Mouse (Mus musculus) neural tube, postnatal 0 days (tissue): ENCODE measurements around the gene Mdc1. TPM values are rescaled to one million over a fixed set of nuclear protein-coding genes. Genes with fewer than 3 reads are reported as not detected.

Experiments
- microRNA-seq: library from miRNA; unstranded; fragments of <30 nt; microRNA quantifications from one replicate; pipeline ENCODE4, GENCODE M21; 2016
- polyA plus RNA-seq: library from polyadenylated mRNA; unstranded; fragments of >200 nt; fragmentation: Nextera tagmentation; extraction: Ambion mirVana; gene quantifications from 2 replicates; pipeline ENCODE4 v1.2.1, GENCODE M21; 2015

Gene Mdc1
- polyA plus RNA-seq: 3.8 and 4.1 TPM in 2 replicates

DNA sequence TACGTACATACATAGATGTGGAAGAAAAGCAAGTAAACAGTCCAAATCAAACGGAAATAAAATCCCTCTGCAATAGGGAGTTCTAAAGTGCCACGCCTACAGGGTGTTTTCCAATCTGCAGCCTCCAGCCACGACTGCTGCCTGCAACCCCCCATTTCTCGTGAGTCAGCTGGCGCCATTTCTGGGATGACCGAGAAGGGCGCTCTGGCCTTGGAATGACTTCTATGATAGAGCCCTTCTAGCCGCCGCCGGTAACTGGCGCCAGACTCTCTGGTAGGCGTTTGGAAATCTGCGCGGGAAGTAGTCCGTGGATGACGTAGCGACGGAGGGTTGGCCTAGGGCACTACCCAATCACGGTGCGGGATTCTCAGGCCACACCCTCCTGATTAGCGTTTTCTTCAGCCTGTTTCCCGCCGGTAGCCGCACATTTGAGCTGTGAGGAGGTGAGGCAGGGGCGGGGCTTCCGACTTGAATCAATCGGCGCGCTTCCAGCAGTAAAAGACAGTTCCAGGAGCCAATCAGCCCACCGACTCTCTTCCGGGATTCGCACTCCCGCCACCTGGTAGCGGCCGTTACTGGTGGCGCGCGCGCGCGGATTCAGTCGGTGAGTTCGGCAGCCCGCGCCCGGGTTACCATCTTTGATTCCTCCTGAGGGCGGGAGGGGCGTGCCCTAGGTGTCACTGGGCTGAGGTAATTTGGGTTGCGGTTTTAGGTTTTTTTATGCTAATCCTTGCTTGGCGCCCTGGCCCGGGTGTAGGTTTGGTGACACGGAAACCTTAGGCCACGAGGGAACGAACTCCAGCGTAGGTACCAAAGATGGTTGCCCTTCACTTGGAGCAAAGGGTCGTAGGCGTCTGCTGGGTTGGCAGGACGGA is at the start of gene Mdc1:
Gene Mdc1, plus strand, starts transcription at position 440 of the 875 bp plus-strand sequence.

DNA sequence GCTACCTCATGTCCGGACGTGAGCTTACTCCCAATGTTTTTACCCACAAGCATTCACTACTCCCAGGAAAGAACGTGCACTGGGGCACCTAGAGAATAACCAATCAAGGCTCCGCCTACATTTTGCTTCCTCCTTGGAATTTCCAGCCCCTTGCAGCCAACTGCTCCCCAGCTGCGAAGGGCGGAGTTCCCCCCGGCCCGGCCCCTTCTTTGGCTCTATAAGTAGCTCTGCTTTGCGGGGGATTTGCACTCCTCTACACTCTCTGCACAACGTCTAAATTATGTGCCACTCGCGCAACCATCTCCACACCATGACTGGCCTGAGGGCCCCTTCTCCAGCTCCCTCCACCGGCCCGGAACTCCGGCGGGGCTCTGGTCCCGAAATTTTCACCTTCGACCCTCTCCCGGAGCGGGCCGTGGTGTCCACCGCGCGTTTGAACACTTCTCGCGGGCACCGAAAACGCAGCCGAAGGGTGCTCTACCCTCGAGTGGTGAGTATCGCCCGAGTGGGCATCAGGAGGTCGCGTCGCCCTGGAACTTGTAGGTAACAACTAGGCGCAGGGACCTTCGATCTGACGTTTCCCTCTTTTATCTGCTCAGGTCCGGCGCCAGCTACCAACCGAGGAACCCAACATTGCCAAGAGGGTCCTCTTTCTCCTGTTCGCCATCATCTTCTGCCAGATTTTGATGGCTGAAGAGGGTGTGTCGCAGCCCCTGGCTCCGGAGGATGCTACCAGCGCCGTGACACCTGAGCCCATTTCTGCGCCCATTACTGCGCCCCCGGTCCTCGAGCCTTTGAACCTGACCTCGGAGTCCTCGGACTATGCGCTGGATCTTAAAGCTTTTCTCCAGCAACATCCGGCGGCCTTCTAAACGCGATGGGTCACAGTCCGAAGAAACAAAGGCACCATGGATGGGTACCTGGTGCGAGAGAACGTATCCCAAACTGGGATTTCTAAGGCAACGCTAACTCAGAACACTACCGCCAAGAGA is 19.6 kb upstream of the Mdc1 start, which contains the start of gene Ier3:
Gene Ier3, plus strand, starts transcription at position 246 of the 992 bp plus-strand sequence.

GRCm38 (mm10) chr17:35822964-35823937 is 18.1 kb upstream of the Mdc1 start, which contains the start of gene Flot1:
TSS of gene Flot1 (plus strand) at chr17:35823230.

GRCm38 (mm10) chr17:35838122-35838544 is 3.2 kb upstream of the Mdc1 start, which contains the start of gene Tubb5:
TSS of gene Tubb5 (minus strand) at chr17:35838306.

GRCm38 (mm10) chr17:35861198-35861857 is 20.0 kb downstream of the Mdc1 start, which contains the start of gene Nrm:
TSS of gene Nrm (plus strand) at chr17:35861318.

GRCm38 (mm10) chr17:35865481-35866280 is 24.4 kb downstream of the Mdc1 start, which contains the start of gene Ppp1r18:
TSS of gene Ppp1r18 (plus strand) at chr17:35865593.

DNA sequence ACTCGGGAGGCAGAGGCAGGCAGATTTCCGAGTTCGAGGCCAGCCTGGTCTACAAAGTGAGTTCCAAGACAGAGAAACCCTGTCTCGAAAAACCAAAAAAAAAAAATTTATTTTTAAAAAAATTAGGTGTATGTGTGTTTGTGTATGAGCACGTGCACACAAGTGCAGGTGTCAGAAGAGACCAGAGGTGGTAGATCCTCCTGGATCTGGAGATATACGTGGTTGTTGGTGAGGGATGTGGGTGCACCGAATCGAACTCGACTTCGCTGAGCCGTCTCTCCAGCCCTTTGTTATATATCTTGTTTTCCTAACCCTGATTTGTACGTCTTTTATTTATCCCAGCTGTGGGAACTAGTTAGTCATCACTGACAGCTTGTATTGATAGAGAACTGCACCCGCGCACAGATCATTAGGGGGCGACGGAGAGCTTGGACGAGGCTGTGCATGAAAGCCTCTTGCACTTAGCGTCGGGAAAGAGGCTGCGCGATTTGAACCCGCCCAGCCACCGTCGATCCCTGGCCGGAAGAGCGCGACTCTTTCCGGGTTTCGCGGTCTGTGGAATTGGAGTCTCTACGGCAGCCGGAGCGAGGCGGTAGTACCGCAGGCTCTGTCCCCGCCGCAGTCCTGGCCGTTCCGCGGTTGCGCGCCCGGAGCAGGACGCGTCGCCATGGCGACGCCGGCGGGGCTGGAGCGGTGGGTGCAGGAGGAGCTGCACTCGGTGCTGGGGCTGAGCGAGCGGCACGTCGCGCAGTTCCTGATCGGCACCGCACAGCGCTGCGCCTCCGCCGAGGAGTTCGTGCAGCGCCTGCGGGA is 38.1 kb downstream of the Mdc1 start, which contains the start of gene Dhx16:
Gene Dhx16, plus strand, starts transcription at position 575 of the 813 bp plus-strand sequence.

DNA sequence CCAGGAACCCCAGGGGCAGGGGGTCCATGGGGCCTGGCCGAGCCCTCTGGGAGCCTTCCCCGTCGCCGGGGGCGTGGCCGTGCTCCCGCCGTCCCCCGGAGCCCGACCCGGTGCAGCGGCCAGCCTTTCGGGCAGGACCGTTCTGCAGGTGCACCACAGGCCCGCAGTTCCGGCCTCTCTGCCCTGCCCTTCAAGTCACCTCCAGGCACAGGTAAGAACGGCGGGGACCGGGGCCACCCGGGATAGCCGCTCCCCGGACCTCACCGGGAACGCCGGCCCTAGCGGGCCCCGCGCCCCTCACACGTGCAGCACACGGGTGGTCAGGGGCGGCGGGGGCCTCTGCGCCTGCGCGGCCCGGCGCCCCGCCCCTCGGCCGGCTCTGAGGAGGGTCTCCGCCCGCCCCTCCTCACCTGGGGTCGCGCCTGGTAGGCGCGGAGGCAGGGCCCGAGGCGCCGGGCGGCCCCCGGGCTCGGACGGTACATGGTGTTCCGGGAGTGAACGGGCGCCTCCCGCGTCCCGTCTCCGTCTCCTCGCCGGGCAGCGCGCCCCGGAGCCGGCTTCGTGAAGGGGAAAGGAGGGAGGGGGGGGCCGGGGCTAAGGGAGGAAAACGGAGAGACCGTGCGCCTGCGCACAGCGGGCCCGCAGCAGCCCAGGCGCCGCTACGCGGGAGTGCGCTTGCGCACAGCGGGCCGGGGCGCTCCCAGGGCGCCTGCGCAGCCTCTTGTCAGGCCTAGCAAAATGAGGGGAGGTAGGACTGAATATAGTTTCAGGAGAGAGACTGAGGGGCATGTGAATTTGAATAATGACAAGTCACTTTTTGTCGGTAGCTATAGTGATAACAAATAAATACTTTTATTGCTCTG is 55.7 kb downstream of the Mdc1 start, which contains the start of gene 2310061I04Rik:
Gene 2310061I04Rik, minus strand, starts transcription at position 651 of the 863 bp plus-strand sequence.

Small RNA genes lying within 50 kb of the gene (microRNA-seq; reads per million reads assigned to microRNA genes)
- not detected for gene Gm28033

Other genes starting within 250 kb of the Mdc1 start
- not detected in 2 replicates for gene Sfta2, start 240.0 kb upstream of the Mdc1 start, polyA plus RNA-seq
- gene Gm9573, start 214.9 kb upstream of the Mdc1 start, polyA plus RNA-seq: not detected in 2 replicates
- gene Mucl3, start 197.8 kb upstream of the Mdc1 start, polyA plus RNA-seq: 0.08 TPM in 1 of 2 replicates, not detected in the other
- gene Vars2, start 173.9 kb upstream of the Mdc1 start, polyA plus RNA-seq: 11.0 and 15.0 TPM in 2 replicates
- 23.4 and 23.8 TPM in 2 replicates for gene Gtf2h4, start 167.8 kb upstream of the Mdc1 start, polyA plus RNA-seq
- gene Ddr1, start 136.9 kb upstream of the Mdc1 start, polyA plus RNA-seq: 66.1 and 70.3 TPM in 2 replicates
- gene Ier3, start 19.8 kb upstream of the Mdc1 start, polyA plus RNA-seq: 24.1 and 25.1 TPM in 2 replicates
- gene Flot1, start 18.3 kb upstream of the Mdc1 start, polyA plus RNA-seq: 167 and 180 TPM in 2 replicates
- gene Tubb5, start 3.2 kb upstream of the Mdc1 start, polyA plus RNA-seq: 1,086 and 1,211 TPM in 2 replicates
- 18.0 and 21.8 TPM in 2 replicates for gene Nrm, start 19.8 kb downstream of the Mdc1 start, polyA plus RNA-seq
- gene Ppp1r18, start 24.1 kb downstream of the Mdc1 start, polyA plus RNA-seq: 17.5 and 17.9 TPM in 2 replicates
- 19.4 and 23.2 TPM in 2 replicates for gene Dhx16, start 38.3 kb downstream of the Mdc1 start, polyA plus RNA-seq
- 80.1 and 91.3 TPM in 2 replicates for gene 2310061I04Rik, start 55.9 kb downstream of the Mdc1 start, polyA plus RNA-seq
- gene Atat1, start 68.6 kb downstream of the Mdc1 start, polyA plus RNA-seq: 169 and 211 TPM in 2 replicates
- 73.6 and 78.3 TPM in 2 replicates for gene Mrps18b, start 74.9 kb downstream of the Mdc1 start, polyA plus RNA-seq
- 22.9 and 25.5 TPM in 2 replicates for gene Ppp1r10, start 74.9 kb downstream of the Mdc1 start, polyA plus RNA-seq
- gene Abcf1, start 128.2 kb downstream of the Mdc1 start, polyA plus RNA-seq: 79.4 and 88.1 TPM in 2 replicates
- gene Gnl1, start 138.3 kb downstream of the Mdc1 start, polyA plus RNA-seq: 86.7 and 86.9 TPM in 2 replicates
- gene Prr3, start 138.7 kb downstream of the Mdc1 start, polyA plus RNA-seq: 67.0 and 74.1 TPM in 2 replicates
- 9.3 and 11.4 TPM in 2 replicates for gene H2-T24, start 179.0 kb downstream of the Mdc1 start, polyA plus RNA-seq
- gene H2-T23, start 191.3 kb downstream of the Mdc1 start, polyA plus RNA-seq: 10.9 and 11.1 TPM in 2 replicates
- gene H2-T22, start 201.2 kb downstream of the Mdc1 start, polyA plus RNA-seq: 10.3 and 10.9 TPM in 2 replicates
- not detected in 2 replicates for gene Gm6034, start 201.4 kb downstream of the Mdc1 start, polyA plus RNA-seq
- gene Gm11127, start 216.9 kb downstream of the Mdc1 start, polyA plus RNA-seq: not detected in 2 replicates